Mouse (Mus musculus): ENCODE measurements around the gene Dnal4. TPM values are rescaled to one million over a fixed set of nuclear protein-coding genes. Genes with fewer than 3 reads are reported as not detected.
A peak's percentile ranks its signal among the peaks of the same experiment; 100 is the strongest.

Gene Dnal4
- polyA plus RNA-seq (2012; rRNA removed) (5.5 TPM in 2 replicates), polyA plus RNA-seq (2014; fragmentation: Nextera tagmentation; extraction: Ambion mirVana) (6.3 and 6.8 TPM in 2 replicates)

GRCm38 (mm10) chr15:79777749-79778148, at the start of gene Dnal4:
Gene Dnal4, minus strand, starts transcription at chr15:79777849.
- Histone ChIP-seq H3K36me3 (replicated peaks; ENCODE audit: control insufficient read depth, insufficient read depth, low read depth) (no peaks in the 10 kb centered on the region), H3K4me2 (ENCODE audit: low read depth) (no peak within 1 kb of the TSS), H3K9ac (replicated peaks) (no peak within 1 kb of the TSS), H3K4me3 (ENCODE audit: insufficient read depth in 1 of 2, low read depth in 2 of 2, low read length in 2 of 2) (no peak within 1 kb of the TSS), H3K9me3 (ENCODE audit: control insufficient read depth, low read length) (no peaks in the 10 kb centered on the region), H3K27me3 (ENCODE audit: control insufficient read depth, insufficient read depth, low read length) (no peaks in the 10 kb centered on the region), H3K4me1 (replicated peaks; ENCODE audit: control insufficient read depth in 2 of 2, insufficient read depth in 2 of 2, low read length in 1 of 2) (peaks cover 5 to 12% of the 10 kb centered on the region in 2 experiments; a peak in 3 of 4 replicates), H3K27ac (no peak within 1 kb of the TSS)
- ATAC-seq (ENCODE audit: insufficient read depth), result no peak
- no peak for DNase-seq (ENCODE audit: low read depth in 3 of 3, low spot score in 3 of 3)
- TF ChIP-seq CTCF (IDR thresholded peaks at IDR 0.05; ENCODE audit: low read depth) (no peak), EP300 (IDR thresholded peaks at IDR 0.05; ENCODE audit: low read depth) (no peak)

DNA sequence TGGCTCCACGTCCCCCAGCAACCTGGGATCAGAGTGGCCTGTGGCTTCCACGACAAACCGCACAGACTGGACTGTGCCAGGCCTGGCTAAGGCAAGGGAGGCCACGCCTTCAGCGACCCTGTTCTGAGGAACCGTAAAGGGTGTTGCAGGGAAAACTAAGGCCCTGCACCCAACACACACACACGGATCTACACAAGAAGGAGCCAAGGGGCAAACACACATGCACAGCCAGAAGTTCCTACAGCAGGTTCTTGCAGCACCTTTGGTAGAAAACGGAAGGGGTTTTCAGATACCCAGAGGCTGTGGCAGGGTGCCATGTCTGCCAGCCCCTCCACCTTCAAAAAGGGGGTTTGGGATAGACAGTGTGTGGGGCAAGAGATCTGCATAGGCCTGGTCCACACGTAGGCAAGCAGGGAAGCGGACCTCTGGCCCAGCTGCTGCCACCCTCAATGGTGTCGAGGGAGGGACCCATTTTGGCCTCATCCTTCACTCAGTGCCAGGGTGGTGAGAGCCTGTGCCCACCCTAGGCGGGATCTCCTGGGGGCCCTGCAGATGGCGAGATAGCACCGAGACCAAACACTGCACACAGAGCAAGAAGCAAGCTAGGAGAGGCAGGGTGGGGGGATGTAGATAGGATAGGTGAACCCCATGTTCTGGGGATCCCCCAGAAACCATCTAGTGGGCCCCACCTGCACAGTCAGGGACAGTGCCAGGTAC, 49.6 kb upstream of the Dnal4 start:
- Histone ChIP-seq H3K4me3 (ENCODE audit: insufficient read depth in 1 of 2, low read depth in 2 of 2, low read length in 2 of 2) (no peak overlapping the region), H3K27ac (no peak overlapping the region), H3K9me3 (ENCODE audit: control insufficient read depth, low read length) (no peaks in the 10 kb centered on the region), H3K9ac (replicated peaks) (no peak overlapping the region), H3K4me1 (replicated peaks; ENCODE audit: control insufficient read depth in 2 of 2, insufficient read depth in 2 of 2, low read length in 1 of 2) (peaks cover 0 to 1% of the 10 kb centered on the region in 2 experiments; a peak in 2 of 4 replicates), H3K27me3 (ENCODE audit: control insufficient read depth, insufficient read depth, low read length) (no peaks in the 10 kb centered on the region), H3K36me3 (replicated peaks; ENCODE audit: control insufficient read depth, insufficient read depth, low read depth) (no peaks in the 10 kb centered on the region), H3K4me2 (ENCODE audit: low read depth) (no peak overlapping the region)
- ATAC-seq (ENCODE audit: insufficient read depth), result no peak
- 73% methylated on average over 14 of the region's 14 CpGs for WGBS (ENCODE audit: insufficient replicate concordance)
- TF ChIP-seq CTCF (IDR thresholded peaks at IDR 0.05; ENCODE audit: low read depth), result no peak
- no peak for TF ChIP-seq EP300 (IDR thresholded peaks at IDR 0.05; ENCODE audit: low read depth)
- DNase-seq (ENCODE audit: low read depth in 3 of 3, low spot score in 3 of 3), result no peak

DNA sequence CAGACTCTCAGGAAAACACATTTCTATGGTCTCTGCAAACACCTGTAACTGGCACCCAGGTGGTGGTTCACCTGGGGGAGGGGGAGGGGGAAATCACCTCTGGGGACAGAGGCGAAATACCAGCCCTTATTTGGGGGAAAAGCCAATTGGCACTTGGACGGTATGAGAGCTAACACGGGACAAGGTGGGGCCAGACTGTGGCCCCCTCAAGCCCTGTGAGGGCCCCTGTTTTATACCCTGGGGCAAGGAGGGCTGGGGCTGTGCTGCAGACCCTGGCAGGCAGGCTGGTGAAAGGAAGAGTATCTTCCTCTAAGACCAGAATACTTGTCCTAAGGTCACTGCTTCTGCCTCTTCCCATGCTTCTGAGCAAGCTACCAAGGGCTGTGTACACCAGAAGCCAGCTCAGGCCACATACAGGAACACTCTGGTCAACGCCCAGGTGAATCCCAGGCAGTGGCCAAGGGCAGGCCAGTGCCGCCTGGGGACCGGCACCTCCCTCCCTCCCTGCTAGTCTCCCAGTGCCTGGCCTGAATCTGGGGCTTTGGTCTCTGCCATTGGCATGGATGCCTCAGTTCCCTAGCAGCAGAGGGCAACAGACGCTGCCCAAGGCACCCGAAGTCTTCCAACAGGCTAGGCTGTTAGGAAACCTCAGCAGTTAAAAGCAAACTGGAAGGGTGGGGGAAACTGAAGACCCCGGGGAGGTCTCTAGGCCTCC, 48.7 kb upstream of the Dnal4 start:
- Histone ChIP-seq H3K9me3 (ENCODE audit: control insufficient read depth, low read length) (no peaks in the 10 kb centered on the region), H3K9ac (replicated peaks) (no peak overlapping the region), H3K4me1 (replicated peaks; ENCODE audit: control insufficient read depth in 2 of 2, insufficient read depth in 2 of 2, low read length in 1 of 2) (peaks cover 0 to 2% of the 10 kb centered on the region in 2 experiments; a peak in 1 of 4 replicates), H3K4me3 (ENCODE audit: insufficient read depth in 1 of 2, low read depth in 2 of 2, low read length in 2 of 2) (no peak overlapping the region), H3K36me3 (replicated peaks; ENCODE audit: control insufficient read depth, insufficient read depth, low read depth) (no peaks in the 10 kb centered on the region), H3K4me2 (ENCODE audit: low read depth) (no peak overlapping the region), H3K27ac (no peak overlapping the region), H3K27me3 (ENCODE audit: control insufficient read depth, insufficient read depth, low read length) (no peaks in the 10 kb centered on the region)
- no peak for DNase-seq (ENCODE audit: low read depth in 3 of 3, low spot score in 3 of 3)
- WGBS (ENCODE audit: insufficient replicate concordance), result 70% methylated on average over 9 of the region's 9 CpGs
- TF ChIP-seq EP300 (IDR thresholded peaks at IDR 0.05; ENCODE audit: low read depth), result no peak
- ATAC-seq (ENCODE audit: insufficient read depth), result no peak

DNA sequence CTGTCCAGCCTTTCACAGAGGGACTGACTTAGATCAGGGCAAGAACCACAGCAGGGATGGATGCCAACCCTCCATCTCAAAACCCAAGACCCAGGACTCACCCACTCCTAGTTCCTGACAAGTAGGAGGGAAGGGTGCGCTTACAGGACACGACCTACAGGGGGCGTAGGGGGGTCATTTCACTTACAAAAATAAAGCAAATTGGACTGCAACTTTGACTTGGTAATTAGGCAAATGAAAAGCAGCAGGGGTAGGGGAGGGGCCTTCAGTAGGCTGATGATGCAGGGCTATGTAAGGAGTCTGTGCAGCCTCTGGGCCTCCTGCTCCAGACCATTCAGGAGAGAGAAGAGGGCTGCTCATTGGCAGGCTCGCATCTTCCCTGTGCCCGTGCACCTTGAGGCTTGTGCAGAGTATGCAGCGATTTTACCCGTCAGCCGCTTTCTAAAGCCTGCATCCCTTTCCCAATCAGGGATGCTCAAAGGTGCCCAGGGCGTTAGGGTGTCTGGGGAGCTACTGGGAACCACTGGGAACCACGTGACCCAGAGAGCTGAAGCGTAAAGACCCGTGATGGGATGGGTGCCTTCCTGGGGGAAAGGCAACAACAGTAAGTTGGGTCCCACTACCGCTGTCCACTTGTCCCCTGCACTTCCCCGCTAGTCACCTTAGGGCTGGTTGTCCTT, 47.6 kb upstream of the Dnal4 start:
- H3K4me3 ChIP-seq (ENCODE audit: insufficient read depth in 1 of 2, low read depth in 2 of 2, low read length in 2 of 2), result no peak overlapping the region
- ATAC-seq (ENCODE audit: insufficient read depth) (no peak), DNase-seq (ENCODE audit: low read depth in 3 of 3, low spot score in 3 of 3) (no peak)
- H3K9ac ChIP-seq (replicated peaks), result no peak overlapping the region
- H3K4me1 ChIP-seq (replicated peaks; ENCODE audit: control insufficient read depth in 2 of 2, insufficient read depth in 2 of 2, low read length in 1 of 2), result peaks cover 0 to 2% of the 10 kb centered on the region in 2 experiments; a peak in 1 of 4 replicates
- no peaks in the 10 kb centered on the region for H3K36me3 ChIP-seq (replicated peaks; ENCODE audit: control insufficient read depth, insufficient read depth, low read depth)
- H3K4me2 ChIP-seq (ENCODE audit: low read depth), result no peak overlapping the region
- WGBS (ENCODE audit: insufficient replicate concordance), result 69% methylated on average over 14 of the region's 14 CpGs
- no peak overlapping the region for H3K27ac ChIP-seq
- H3K9me3 ChIP-seq (ENCODE audit: control insufficient read depth, low read length), result no peaks in the 10 kb centered on the region
- TF ChIP-seq EP300 (IDR thresholded peaks at IDR 0.05; ENCODE audit: low read depth) (no peak), CTCF (IDR thresholded peaks at IDR 0.05; ENCODE audit: low read depth) (peak; percentile 82)
- H3K27me3 ChIP-seq (ENCODE audit: control insufficient read depth, insufficient read depth, low read length), result no peaks in the 10 kb centered on the region
